Mouse (Mus musculus) thymus, adult 2 months (tissue): ENCODE measurements around the gene Ylpm1.

Experiments
- CTCF ChIP-seq: fragments of 200-500 bp; IDR thresholded peaks from 2 replicates; pipeline ENCODE4 v1.5.1; 2012; ENCODE audit warnings: mild to moderate bottlenecking, control low read depth, low read length, moderate library complexity, borderline replicate concordance; ENCODE audit not compliant: control insufficient read depth, poor library complexity, insufficient read depth; ENCODE audit errors: extremely low read depth
- POLR2A ChIP-seq: fragments of 200-500 bp; IDR thresholded peaks from 2 replicates; pipeline ENCODE4 v1.6.1; 2012; ENCODE audit warnings: mild to moderate bottlenecking, low read length, control low read depth, moderate library complexity; ENCODE audit not compliant: control insufficient read depth, poor library complexity, insufficient read depth; ENCODE audit errors: extremely low read depth

DNA sequence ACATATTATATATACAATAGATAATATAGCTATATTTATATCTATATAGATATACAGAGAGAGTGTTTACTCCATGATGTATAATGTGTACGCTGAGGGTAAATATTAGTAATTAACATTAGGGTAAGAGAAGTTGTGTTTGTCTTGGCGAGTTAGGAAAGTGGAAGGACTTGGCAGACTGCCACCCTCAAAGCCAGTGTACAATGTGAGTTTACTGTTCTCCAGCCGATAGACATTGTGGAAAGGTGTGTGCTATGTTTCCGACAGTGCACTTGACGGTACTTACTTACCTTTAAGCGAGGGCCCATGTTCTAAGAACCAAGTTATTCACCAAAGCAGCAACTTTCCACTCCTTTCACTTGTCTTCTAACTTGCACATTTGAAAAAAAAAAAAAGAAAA, 45.4 kb upstream of the Ylpm1 start:
- TF ChIP-seq POLR2A, result no peak
- TF ChIP-seq CTCF, result no peak
